Mouse (Mus musculus): ENCODE results near the gene Ocln.

- no peak for TF ChIP-seq CTCF (IDR thresholded peaks at IDR 0.05; ENCODE audit: insufficient read depth, low read length)
- no peak for TF ChIP-seq POLR2A (IDR thresholded peaks at IDR 0.05; ENCODE audit: borderline replicate concordance, extremely low read depth, low read depth, low read length)
These were observed 26.4 kb downstream of the Ocln start for GRCm38 (mm10) chr13:100525935-100526648.

All from lung, adult 2 months (tissue).